26 mouse cellular contexts compared by ENCODE assay signal in genomic region chr4:127862875-127863274, GRCm38 (mm10).
"Had no signal": no experiment of that assay in that cellular context is flagged by ENCODE, and none has a peak within 500 bp of the region (broad histone marks: within the 10 kb centered on the region; RNA-seq: fewer than 3 reads in every experiment).

No protein-coding gene starts in this region.

- H3K9ac ChIP-seq: embryonic facial prominence, embryonic 12.5 days; embryonic facial prominence, embryonic 13.5 days; forebrain, embryonic 12.5 days; forebrain, embryonic 13.5 days; forebrain, embryonic 15.5 days; forebrain, postnatal 0 days had no signal

- H3K9me3 ChIP-seq: embryonic facial prominence, embryonic 12.5 days; forebrain, embryonic 10.5 days; forebrain, embryonic 12.5 days; forebrain, embryonic 13.5 days; forebrain, embryonic 15.5 days had no signal

- H3K4me1 ChIP-seq: embryonic facial prominence, embryonic 12.5 days; embryonic facial prominence, embryonic 13.5 days had no signal

- H3K27ac ChIP-seq: embryonic facial prominence, embryonic 12.5 days; embryonic facial prominence, embryonic 13.5 days; gastrocnemius, adult 2 months; heart, adult 2 months had no signal

- H3K4me3 ChIP-seq: embryonic facial prominence, embryonic 12.5 days; embryonic facial prominence, embryonic 13.5 days; erythroblast, embryonic 14.5 days; forebrain, embryonic 10.5 days; forebrain, embryonic 12.5 days; forebrain, embryonic 13.5 days; forebrain, embryonic 15.5 days; gastrocnemius, adult 2 months; heart, adult 2 months had no signal

- H3K27me3 ChIP-seq: embryonic facial prominence, embryonic 12.5 days; embryonic facial prominence, embryonic 13.5 days; forebrain, embryonic 12.5 days; forebrain, embryonic 13.5 days; forebrain, embryonic 15.5 days had no signal

- H3K4me2 ChIP-seq: embryonic facial prominence, embryonic 12.5 days; embryonic facial prominence, embryonic 13.5 days; forebrain, embryonic 12.5 days; forebrain, embryonic 13.5 days; forebrain, embryonic 15.5 days had no signal

- DNase-seq: cerebellum, adult 18-20 months; cerebellum, adult 2 months; cerebellum, adult 8-10 months; cerebellum, adult 9-10 months; cerebellum, adult 9-11 months; cerebellum, postnatal 10 days; cerebellum, postnatal 14 days; cerebellum, postnatal 25 days; cerebellum, postnatal 36 days; embryo, embryonic 11 days; gastrocnemius, adult 2 months; gastrocnemius, postnatal 10 days; gastrocnemius, postnatal 14 days; gastrocnemius, postnatal 25 days; gastrocnemius, postnatal 36 days; heart, adult 18-20 months; heart, adult 2 months had no signal

- H3K36me3 ChIP-seq: embryonic facial prominence, embryonic 12.5 days; embryonic facial prominence, embryonic 13.5 days; forebrain, embryonic 10.5 days; forebrain, embryonic 12.5 days; forebrain, embryonic 15.5 days had no signal

- ATAC-seq: forebrain, embryonic 14.5 days; forebrain, postnatal 0 days had no signal
